Mouse (Mus musculus) cerebellum, adult 9-10 months (tissue): ENCODE results near the gene Pfas.

Experiments used
- DNase-seq: peaks from one replicate; pipeline ENCODE4 v3.0.0; 2022

Gene Pfas

GRCm38 (mm10) chr11:69008182-69009121, at the start of gene Pfas:
TSS of gene Pfas (minus strand) at chr11:69008460.
- peak; percentile 92 for DNase-seq

- no peak for DNase-seq
Measured at GRCm38 (mm10) chr11:69053848-69054247, 45.6 kb upstream of the Pfas start.

GRCm38 (mm10) chr11:69052824-69053421, 44.7 kb upstream of the Pfas start:
- no peak for DNase-seq

- no peak for DNase-seq
Measured at GRCm38 (mm10) chr11:69051771-69052170, 43.5 kb upstream of the Pfas start.

GRCm38 (mm10) chr11:69050748-69051147, 42.5 kb upstream of the Pfas start:
- DNase-seq, result no peak

GRCm38 (mm10) chr11:69048151-69048550, 39.9 kb upstream of the Pfas start:
- no peak for DNase-seq

GRCm38 (mm10) chr11:69047592-69047991, 39.3 kb upstream of the Pfas start:
- DNase-seq, result no peak

GRCm38 (mm10) chr11:69046395-69046774, 38.1 kb upstream of the Pfas start:
- DNase-seq, result no peak

GRCm38 (mm10) chr11:69045531-69046394, 37.5 kb upstream of the Pfas start, which contains the start of gene Aurkb:
TSS of gene Aurkb (plus strand) at chr11:69045647.
- DNase-seq, result peak; percentile 72

GRCm38 (mm10) chr11:69038173-69038572, 29.9 kb upstream of the Pfas start:
- DNase-seq, result no peak

- peak; percentile 91 for DNase-seq
Measured at GRCm38 (mm10) chr11:69037231-69038061, 29.2 kb upstream of the Pfas start.

- peak; percentile 95 for DNase-seq
Measured at GRCm38 (mm10) chr11:69036486-69037230, 28.4 kb upstream of the Pfas start.

- peak; percentile 95 for DNase-seq
Measured at GRCm38 (mm10) chr11:69035849-69036248, 27.6 kb upstream of the Pfas start.

GRCm38 (mm10) chr11:69035411-69035810, 27.2 kb upstream of the Pfas start:
- peak; percentile 64 for DNase-seq

GRCm38 (mm10) chr11:69034585-69034984, 26.3 kb upstream of the Pfas start:
- no peak for DNase-seq

GRCm38 (mm10) chr11:69033552-69033951, 25.3 kb upstream of the Pfas start:
- no peak for DNase-seq

- no peak for DNase-seq
Measured at GRCm38 (mm10) chr11:69028805-69029204, 20.5 kb upstream of the Pfas start.

- DNase-seq, result no peak
Measured at GRCm38 (mm10) chr11:69026562-69026961, 18.3 kb upstream of the Pfas start.

GRCm38 (mm10) chr11:69020691-69021090, 12.4 kb upstream of the Pfas start:
- no peak for DNase-seq

- no peak for DNase-seq
Measured at GRCm38 (mm10) chr11:69016755-69017154, 8.5 kb upstream of the Pfas start.
